ENCODE assay signal across 16 mouse cellular contexts in the genomic region with DNA sequence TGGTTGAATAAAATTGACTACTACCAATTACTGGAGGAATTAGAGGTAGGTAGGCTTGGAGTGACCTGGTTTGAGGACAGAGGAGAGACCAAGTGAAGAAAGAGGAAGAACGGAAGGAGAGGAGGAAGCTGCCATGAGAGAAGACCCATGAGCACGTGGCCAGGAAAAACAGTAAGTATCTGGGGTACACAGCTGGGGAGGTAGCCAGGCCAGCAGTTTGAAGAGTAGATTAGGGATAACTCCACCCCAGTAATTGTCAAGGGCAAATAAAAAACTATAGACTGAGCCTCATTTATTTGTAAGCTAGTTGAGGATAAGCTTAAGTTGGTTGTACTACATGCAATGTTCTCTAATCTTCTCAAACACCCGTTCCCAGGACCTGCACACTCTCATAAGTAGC.
"Had no signal": no experiment of that assay in that cellular context is flagged by ENCODE, and none has a peak within 500 bp of the region (broad histone marks: within the 10 kb centered on the region; RNA-seq: fewer than 3 reads in every experiment).

No protein-coding gene starts in this region.

- H3K27ac ChIP-seq: neural tube, embryonic 13.5 days; neural tube, embryonic 15.5 days; stomach, embryonic 15.5 days; stomach, postnatal 0 days had no signal

- H3K4me3 ChIP-seq: neural tube, embryonic 13.5 days; neural tube, embryonic 15.5 days; stomach, embryonic 15.5 days had no signal

- DNase-seq: retina, postnatal 1 day; right cerebral cortex, adult 18-20 months; right cerebral cortex, postnatal 14 days; right cerebral cortex, postnatal 25 days; right cerebral cortex, postnatal 4 days; spleen, adult 18-20 months; thymus, adult 18-20 months; thymus, adult 2 months; thymus, postnatal 14 days; thymus, postnatal 25 days; thymus, postnatal 36 days; thymus, postnatal 4 days had no signal

- H3K4me1 ChIP-seq: neural tube, embryonic 13.5 days; neural tube, embryonic 15.5 days; stomach, embryonic 15.5 days had no signal

- H3K9me3 ChIP-seq: neural tube, embryonic 13.5 days; neural tube, embryonic 15.5 days; stomach, embryonic 15.5 days had no signal

- H3K36me3 ChIP-seq: neural tube, embryonic 13.5 days; neural tube, embryonic 15.5 days; stomach, embryonic 15.5 days had no signal

- H3K27me3 ChIP-seq: neural tube, embryonic 13.5 days; neural tube, embryonic 15.5 days; stomach, embryonic 15.5 days had no signal

- H3K9ac ChIP-seq: neural tube, embryonic 13.5 days; neural tube, embryonic 15.5 days; stomach, embryonic 15.5 days had no signal
